Mouse (Mus musculus) left cerebral cortex, adult 8-10 months (tissue): ENCODE results near the gene Cdc34b. TPM values are rescaled to one million over a fixed set of nuclear protein-coding genes. Genes with fewer than 3 reads are reported as not detected.

Source experiments
- DNase-seq, 2 experiments: peaks; one replicate each; pipeline ENCODE4 v3.0.0; 2022; ENCODE audit warnings: low spot score in 2 of 2
- total RNA-seq, 4 experiments: library from RNA; stranded (reverse); gene quantifications; 2 replicates each; pipeline ENCODE4 v1.2.4; 2022

Cdc34b gene
- total RNA-seq, 4 experiments from 2014 or later: 0.27 to 0.51 TPM; not detected in 2

GRCm38 (mm10) chr11:94732773-94733172 is 8.8 kb upstream of the Cdc34b start:
- no peak for DNase-seq

GRCm38 (mm10) chr11:94735746-94736145 is 5.8 kb upstream of the Cdc34b start:
- no peak for DNase-seq

GRCm38 (mm10) chr11:94752946-94753713 is 11.5 kb downstream of the Cdc34b start:
- DNase-seq: no peak

GRCm38 (mm10) chr11:94759916-94760315 is 18.3 kb downstream of the Cdc34b start:
- DNase-seq: no peak

- no peak for DNase-seq
These were observed 18.8 kb downstream of the Cdc34b start for GRCm38 (mm10) chr11:94760364-94760763.

GRCm38 (mm10) chr11:94760799-94761198 is 19.2 kb downstream of the Cdc34b start:
- no peak for DNase-seq

- no peak for DNase-seq
These were observed 20.7 kb downstream of the Cdc34b start for GRCm38 (mm10) chr11:94762281-94762680.

- no peak for DNase-seq
These were observed 21.2 kb downstream of the Cdc34b start for GRCm38 (mm10) chr11:94762775-94763174.

GRCm38 (mm10) chr11:94767241-94767640 is 25.7 kb downstream of the Cdc34b start:
- no peak for DNase-seq

GRCm38 (mm10) chr11:94772363-94773055 is 30.9 kb downstream of the Cdc34b start:
- no peak for DNase-seq

- no peak for DNase-seq
These were observed 32.3 kb downstream of the Cdc34b start for GRCm38 (mm10) chr11:94773851-94774250.

GRCm38 (mm10) chr11:94774887-94775497 is 33.4 kb downstream of the Cdc34b start:
- DNase-seq: no peak

GRCm38 (mm10) chr11:94782603-94783002 is 41.0 kb downstream of the Cdc34b start, which contains the start of gene Tmem92:
Gene Tmem92 (minus strand): TSS chr11:94782703.
- DNase-seq: no peak

GRCm38 (mm10) chr11:94785247-94785646 is 43.7 kb downstream of the Cdc34b start:
- peak; percentile 12 to 36 for DNase-seq

- DNase-seq: no peak
These were observed 50.1 kb downstream of the Cdc34b start for GRCm38 (mm10) chr11:94791700-94792099.

Other genes with a start within 250 kb of the Cdc34b start
- 1 to 10 TPM; 1.1 to 3.7 (median 2.6) TPM for gene Epn3, start 241.8 kb upstream of the Cdc34b start, total RNA-seq
- 1 to 10 TPM; 3.6 to 7.2 (median 5.6) TPM for gene Mycbpap, start 220.0 kb upstream of the Cdc34b start, total RNA-seq
- gene Rsad1, start 192.5 kb upstream of the Cdc34b start, total RNA-seq: 10 to 100 TPM; 13.8 to 19.5 (median 16.1) TPM
- under 1 TPM in 1 of 4 experiments, not detected in 3; 0.44 TPM for gene Chad, start 176.7 kb upstream of the Cdc34b start, total RNA-seq
- 10 to 100 TPM; 16.8 to 19.7 (median 18.8) TPM for gene Acsf2, start 139.9 kb upstream of the Cdc34b start, total RNA-seq
- gene Lrrc59, start 112.0 kb upstream of the Cdc34b start, total RNA-seq: 10 to 100 TPM; 84.0 to 91.2 (median 86.3) TPM
- gene Mrpl27, start 88.0 kb upstream of the Cdc34b start, total RNA-seq: 10 to 100 TPM; 62.7 to 75.7 (median 69.0) TPM
- under 1 TPM in 1 of 4 experiments, not detected in 3; 0.19 TPM for gene Eme1, start 87.8 kb upstream of the Cdc34b start, total RNA-seq
- gene Xylt2, start 64.3 kb upstream of the Cdc34b start, total RNA-seq: 10 to 100 TPM; 25.9 to 27.8 (median 26.7) TPM
- gene Gm11541, start 37.3 kb upstream of the Cdc34b start, total RNA-seq: not detected
- not detected for gene Tmem92, start 40.9 kb downstream of the Cdc34b start, total RNA-seq
- 10 to 100 TPM in 1 of 4 experiments, 1 to 10 TPM in 3; 7.0 to 10.2 (median 8.0) TPM for gene Col1a1, start 194.4 kb downstream of the Cdc34b start, total RNA-seq
- gene Hils1, start 225.8 kb downstream of the Cdc34b start, total RNA-seq: not detected
- under 1 TPM in 3 of 4 experiments, not detected in 1; 0.23 to 0.48 (median 0.25) TPM for gene Sgca, start 234.5 kb downstream of the Cdc34b start, total RNA-seq
- 100 to 1,000 TPM; 708 to 774 (median 713) TPM for gene Ppp1r9b, start 249.3 kb downstream of the Cdc34b start, total RNA-seq